Mouse (Mus musculus): ENCODE measurements around the gene Lyst.
"Not testable (repeated sequence)": the region's sequence is repeated elsewhere in the genome, so short reads cannot be mapped to it uniquely, and the experiment has no call there.

The Lyst gene

GRCm38 (mm10) chr13:13634706-13635105 lies 44.5 kb downstream of the Lyst start:
- DNase-seq (ENCODE audit: extremely low read depth, insufficient read length, low spot score), result no peak

GRCm38 (mm10) chr13:13635224-13635623 lies 45.0 kb downstream of the Lyst start:
- DNase-seq (ENCODE audit: extremely low read depth, insufficient read length, low spot score), result no peak

- DNase-seq (ENCODE audit: extremely low read depth, insufficient read length, low spot score), result no peak
Observed at GRCm38 (mm10) chr13:13637577-13637976, 47.4 kb downstream of the Lyst start.

- no peak for DNase-seq (ENCODE audit: extremely low read depth, insufficient read length, low spot score)
Observed at GRCm38 (mm10) chr13:13637981-13638380, 47.8 kb downstream of the Lyst start.

- DNase-seq (ENCODE audit: extremely low read depth, insufficient read length, low spot score), result no peak
Observed at GRCm38 (mm10) chr13:13638725-13639124, 48.5 kb downstream of the Lyst start.

- no peak for DNase-seq (ENCODE audit: extremely low read depth, insufficient read length, low spot score)
Observed at GRCm38 (mm10) chr13:13647296-13647695, 57.1 kb downstream of the Lyst start.

- DNase-seq (ENCODE audit: extremely low read depth, insufficient read length, low spot score), result no peak
Observed at GRCm38 (mm10) chr13:13655453-13655852, 65.3 kb downstream of the Lyst start.

- not testable (repeated sequence) for DNase-seq (ENCODE audit: extremely low read depth, insufficient read length, low spot score)
Observed at GRCm38 (mm10) chr13:13666103-13666502, 75.9 kb downstream of the Lyst start.

- no peak for DNase-seq (ENCODE audit: extremely low read depth, insufficient read length, low spot score)
Observed at GRCm38 (mm10) chr13:13670669-13671068, 80.5 kb downstream of the Lyst start.

- DNase-seq (ENCODE audit: extremely low read depth, insufficient read length, low spot score), result no peak
Observed at GRCm38 (mm10) chr13:13671585-13672328, 81.6 kb downstream of the Lyst start.

GRCm38 (mm10) chr13:13674669-13675343 lies 84.6 kb downstream of the Lyst start:
- no peak for DNase-seq (ENCODE audit: extremely low read depth, insufficient read length, low spot score)

- peak; percentile 14 for DNase-seq (ENCODE audit: extremely low read depth, insufficient read length, low spot score)
Observed at GRCm38 (mm10) chr13:13677871-13678270, 87.7 kb downstream of the Lyst start.

- DNase-seq (ENCODE audit: extremely low read depth, insufficient read length, low spot score), result no peak
Observed at GRCm38 (mm10) chr13:13681642-13682041, 91.4 kb downstream of the Lyst start.

GRCm38 (mm10) chr13:13703476-13703875 lies 113.3 kb downstream of the Lyst start:
- no peak for DNase-seq (ENCODE audit: extremely low read depth, insufficient read length, low spot score)

- not testable (repeated sequence) for DNase-seq (ENCODE audit: extremely low read depth, insufficient read length, low spot score)
Observed at GRCm38 (mm10) chr13:13721435-13721834, 131.2 kb downstream of the Lyst start.

GRCm38 (mm10) chr13:13723293-13723692 lies 133.1 kb downstream of the Lyst start:
- DNase-seq (ENCODE audit: extremely low read depth, insufficient read length, low spot score), result no peak

GRCm38 (mm10) chr13:13723786-13724185 lies 133.6 kb downstream of the Lyst start:
- no peak for DNase-seq (ENCODE audit: extremely low read depth, insufficient read length, low spot score)

- DNase-seq (ENCODE audit: extremely low read depth, insufficient read length, low spot score), result no peak
Observed at GRCm38 (mm10) chr13:13739232-13739631, 149.0 kb downstream of the Lyst start.

GRCm38 (mm10) chr13:13745911-13746310 lies 155.7 kb downstream of the Lyst start:
- DNase-seq (ENCODE audit: extremely low read depth, insufficient read length, low spot score), result peak; percentile 3

- DNase-seq (ENCODE audit: extremely low read depth, insufficient read length, low spot score), result no peak
Observed at GRCm38 (mm10) chr13:13775778-13776494, 185.7 kb downstream of the Lyst start.

- no peak for DNase-seq (ENCODE audit: extremely low read depth, insufficient read length, low spot score)
Observed at GRCm38 (mm10) chr13:13777052-13777451, 186.9 kb downstream of the Lyst start.
